Mouse (Mus musculus) adrenal gland, postnatal 36 days (tissue): Measurements from ENCODE around the gene Yae1d1. TPM values are rescaled to one million over a fixed set of nuclear protein-coding genes. Genes with fewer than 3 reads are reported as not detected.
"Not testable (repeated sequence)": the region's sequence is repeated elsewhere in the genome, so short reads cannot be mapped to it uniquely, and the experiment has no call there.

Experiments
- DNase-seq, 2 experiments: peaks; one replicate each; pipeline ENCODE4 v3.0.0; 2021; ENCODE audit warnings: mixed read lengths in 1 of 2
- long read RNA-seq, 2 experiments: library from polyadenylated mRNA; stranded (forward); transcript quantifications; one replicate each; pipeline ENCODE4 v2.0.0; 2021; ENCODE audit warnings: borderline sequencing depth in 2 of 2
- total RNA-seq, 2 experiments: library from RNA; stranded (reverse); gene quantifications; 2 replicates each; pipeline ENCODE4 v1.2.3; 2021

Yae1d1 gene
- total RNA-seq, result 10 to 100 TPM; 30.2 to 35.2 TPM
- long read RNA-seq, experiment 1, full-length matches to known transcripts, result 45 of 48 reads
- long read RNA-seq, experiment 1, partial matches to known transcripts, result 1 of 48 reads
- long read RNA-seq, experiment 1, other reads (novel, unspliced or antisense), result 2 of 48 reads
- long read RNA-seq, experiment 2, full-length matches to known transcripts, result 16 of 18 reads
- long read RNA-seq, experiment 2, partial matches to known transcripts, result 0 of 18 reads
- long read RNA-seq, experiment 2, other reads (novel, unspliced or antisense), result 2 of 18 reads

DNA sequence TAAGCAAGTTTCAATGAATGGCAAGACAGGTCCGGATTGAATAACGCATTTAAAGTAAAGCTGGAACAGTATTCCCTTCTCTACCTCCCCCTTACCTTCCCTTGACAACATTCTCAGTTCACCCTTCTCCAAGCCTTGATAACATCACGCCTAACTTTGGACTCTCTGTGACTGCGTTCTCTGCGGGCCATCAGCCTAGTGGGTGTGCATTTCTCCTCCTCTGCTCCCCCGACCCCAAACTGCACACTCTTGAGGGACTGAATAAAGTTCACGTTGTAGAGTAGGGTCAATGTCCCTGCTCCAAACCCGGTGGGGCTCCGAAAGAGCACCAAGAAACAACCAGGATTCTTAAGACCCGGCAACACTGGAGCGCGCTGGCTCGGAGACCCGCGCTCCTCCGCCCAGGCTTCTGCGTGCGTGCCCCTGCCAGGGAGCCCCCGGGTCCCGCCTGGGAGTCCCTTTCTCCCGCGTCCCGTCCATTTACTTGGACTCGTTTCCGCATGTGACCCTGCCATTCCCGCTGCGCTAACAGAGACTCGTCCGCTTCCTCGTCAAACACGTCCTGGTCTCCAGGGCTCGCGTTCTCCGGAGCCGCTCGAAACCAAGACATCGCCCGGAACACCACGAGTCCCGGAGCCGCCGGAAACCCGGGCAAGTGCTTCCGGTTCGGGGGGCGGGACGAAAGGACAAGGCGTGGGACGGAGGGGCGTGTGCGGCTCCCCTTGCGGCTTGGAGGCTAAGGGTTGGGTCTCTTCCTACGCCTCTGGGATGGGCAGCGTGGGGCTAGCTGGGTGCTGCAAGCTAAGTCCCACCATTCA is at the start of gene Yae1d1:
Gene Yae1d1 (minus strand): TSS at position 653 of the 818 bp plus-strand sequence.
- peak; percentile 96 to 97 for DNase-seq

DNA sequence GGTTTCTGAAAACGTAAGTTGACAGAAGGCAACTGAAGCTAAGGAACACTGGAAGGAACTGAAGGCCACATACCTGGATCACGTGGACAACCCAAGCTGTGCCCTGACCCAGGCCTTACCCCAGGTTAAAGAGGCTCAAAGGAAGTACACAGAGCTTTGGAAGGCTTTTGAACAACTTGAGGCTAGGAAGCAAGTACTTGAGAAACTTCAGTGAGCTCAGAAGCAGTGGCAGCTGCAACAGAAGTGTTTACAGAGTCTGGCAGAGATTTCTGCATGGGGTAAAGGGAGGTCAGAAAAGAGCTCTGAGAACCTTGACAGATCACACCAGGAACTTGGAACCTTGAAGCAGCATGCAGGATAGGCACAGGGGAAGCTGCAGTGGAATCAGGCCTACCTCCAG is 45.7 kb upstream of the Yae1d1 start:
- DNase-seq, result no peak

DNA sequence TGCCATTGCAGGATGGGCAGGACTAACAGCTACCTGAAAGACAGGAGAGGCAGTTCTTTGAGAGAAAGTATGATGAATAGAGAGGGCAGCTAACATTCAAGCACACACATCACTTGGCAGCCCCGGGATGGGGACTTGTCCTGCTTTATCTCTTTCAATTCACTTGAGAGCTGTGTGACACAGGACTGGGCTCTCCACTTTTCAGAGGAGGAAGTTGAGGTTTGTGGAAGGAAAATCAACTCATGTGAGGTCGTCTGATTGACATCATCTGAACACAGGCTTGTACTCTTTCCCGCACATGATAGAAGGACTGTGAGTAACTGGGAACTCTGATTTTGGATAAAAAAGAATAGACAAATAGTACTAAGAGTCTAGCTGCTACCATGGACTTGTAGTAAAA is 23.5 kb upstream of the Yae1d1 start:
- no peak for DNase-seq

DNA sequence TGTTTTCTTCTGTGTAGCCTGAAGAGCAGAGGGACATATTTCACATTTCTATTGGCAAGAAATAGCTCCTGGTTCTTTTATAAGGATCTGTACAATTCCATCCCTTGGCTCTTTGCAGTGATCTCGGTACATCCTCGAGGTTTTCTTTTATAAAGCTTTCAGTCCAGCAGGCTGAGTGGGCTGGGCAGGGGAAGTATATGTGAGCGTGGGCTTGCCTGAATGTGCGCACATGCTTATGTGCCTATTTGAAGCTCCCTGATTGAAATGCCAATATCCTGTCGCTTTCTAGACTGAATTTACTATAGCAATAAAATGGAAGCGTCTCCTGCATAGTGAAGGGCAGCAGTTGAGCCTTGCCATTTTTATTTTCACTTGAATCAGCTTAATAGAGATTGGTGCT is 20.1 kb upstream of the Yae1d1 start:
- no peak for DNase-seq

DNA sequence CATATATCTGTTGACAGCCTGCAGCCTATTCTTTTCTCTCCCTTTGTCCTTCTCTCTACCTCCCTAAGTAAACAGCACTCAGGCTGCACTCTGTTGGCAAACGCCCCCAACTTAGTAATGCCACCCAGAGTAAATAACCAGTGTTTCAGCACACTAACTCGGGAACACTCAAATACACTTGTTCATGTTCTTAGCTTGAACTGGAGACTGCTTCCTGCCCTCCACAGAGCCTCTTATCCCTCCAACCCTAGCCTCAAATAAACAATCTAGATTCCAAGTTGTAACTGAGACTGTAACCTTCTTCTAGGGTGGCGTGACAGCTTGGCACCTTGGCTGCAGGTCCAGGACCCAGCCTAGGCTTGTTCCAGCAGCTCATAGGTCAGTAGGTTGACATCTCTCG is 17.9 kb upstream of the Yae1d1 start:
- no peak for DNase-seq

DNA sequence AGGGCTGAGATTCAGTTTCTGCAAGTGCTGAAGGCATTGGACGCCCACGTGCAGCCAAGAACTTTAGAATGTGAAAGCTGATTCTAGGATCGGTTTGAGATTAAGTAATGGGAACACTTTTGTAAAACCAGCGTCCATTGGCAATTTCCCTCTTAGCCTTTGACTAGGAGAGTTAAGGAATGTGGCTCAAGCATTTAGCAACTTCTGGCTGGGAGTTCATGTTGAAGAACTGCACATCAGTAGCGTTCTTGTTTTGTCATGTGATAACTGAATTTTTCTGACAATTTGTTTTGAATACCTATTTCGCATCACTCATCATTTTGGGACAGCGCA is 332 bp upstream of the Yae1d1 start:
- no peak for DNase-seq

DNA sequence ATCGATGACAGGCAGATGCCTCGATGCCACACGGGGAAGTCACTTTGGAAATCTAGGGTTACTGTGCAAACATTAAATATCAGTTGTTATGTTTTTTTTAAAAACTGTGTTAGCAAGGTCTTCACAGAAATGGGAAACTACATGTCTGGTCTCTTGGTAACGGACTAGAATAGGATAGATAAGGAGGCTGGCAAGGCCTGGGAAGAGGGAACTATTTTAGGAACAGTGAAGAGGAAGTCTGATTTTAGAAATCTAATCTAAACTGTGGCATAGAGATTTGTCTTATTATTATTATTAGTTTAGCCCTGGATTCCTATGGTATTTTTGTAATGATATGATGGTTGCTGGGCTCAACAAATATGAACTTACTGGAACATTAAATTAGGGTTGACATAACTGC is 1.1 kb downstream of the Yae1d1 start:
- no peak for DNase-seq

DNA sequence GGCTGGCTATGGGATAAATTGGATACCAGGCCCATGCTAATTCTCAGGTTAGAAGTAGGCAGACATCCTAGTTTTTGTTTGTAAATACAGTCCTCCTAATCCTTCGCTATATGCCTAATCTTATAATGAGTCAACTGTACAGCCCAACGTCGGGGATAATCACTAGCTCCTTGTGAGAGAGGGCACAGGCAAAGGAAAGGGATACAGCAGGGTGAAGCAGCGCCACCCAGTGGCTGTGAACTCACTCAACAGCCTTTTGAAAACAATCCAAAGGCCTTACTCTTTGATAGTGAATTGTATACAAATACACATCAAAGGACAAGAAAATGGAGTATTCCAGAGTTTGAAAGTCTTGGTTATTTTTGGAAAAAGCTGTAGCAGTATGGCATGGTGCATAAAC is 10.0 kb downstream of the Yae1d1 start:
- peak; percentile 72 to 84 for DNase-seq

DNA sequence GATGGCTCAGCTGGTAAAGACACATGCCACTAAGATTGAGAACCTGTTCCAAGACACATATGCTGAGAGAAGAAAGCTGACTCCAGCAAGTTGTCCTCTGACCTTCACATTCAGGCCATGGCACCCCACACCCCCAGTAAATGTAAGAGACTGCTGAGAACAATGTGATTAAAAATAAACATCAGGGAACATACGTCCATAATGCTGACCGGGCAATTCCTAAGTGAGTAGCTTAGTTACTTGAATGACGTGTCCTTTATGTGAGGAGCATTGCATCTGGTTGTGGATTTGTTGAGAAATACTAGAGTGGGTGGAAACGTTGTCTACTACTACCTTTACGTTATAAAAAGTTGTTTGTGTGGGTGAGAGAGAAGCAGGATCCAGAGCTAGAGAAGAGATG is 10.5 kb downstream of the Yae1d1 start:
- DNase-seq, result no peak

DNA sequence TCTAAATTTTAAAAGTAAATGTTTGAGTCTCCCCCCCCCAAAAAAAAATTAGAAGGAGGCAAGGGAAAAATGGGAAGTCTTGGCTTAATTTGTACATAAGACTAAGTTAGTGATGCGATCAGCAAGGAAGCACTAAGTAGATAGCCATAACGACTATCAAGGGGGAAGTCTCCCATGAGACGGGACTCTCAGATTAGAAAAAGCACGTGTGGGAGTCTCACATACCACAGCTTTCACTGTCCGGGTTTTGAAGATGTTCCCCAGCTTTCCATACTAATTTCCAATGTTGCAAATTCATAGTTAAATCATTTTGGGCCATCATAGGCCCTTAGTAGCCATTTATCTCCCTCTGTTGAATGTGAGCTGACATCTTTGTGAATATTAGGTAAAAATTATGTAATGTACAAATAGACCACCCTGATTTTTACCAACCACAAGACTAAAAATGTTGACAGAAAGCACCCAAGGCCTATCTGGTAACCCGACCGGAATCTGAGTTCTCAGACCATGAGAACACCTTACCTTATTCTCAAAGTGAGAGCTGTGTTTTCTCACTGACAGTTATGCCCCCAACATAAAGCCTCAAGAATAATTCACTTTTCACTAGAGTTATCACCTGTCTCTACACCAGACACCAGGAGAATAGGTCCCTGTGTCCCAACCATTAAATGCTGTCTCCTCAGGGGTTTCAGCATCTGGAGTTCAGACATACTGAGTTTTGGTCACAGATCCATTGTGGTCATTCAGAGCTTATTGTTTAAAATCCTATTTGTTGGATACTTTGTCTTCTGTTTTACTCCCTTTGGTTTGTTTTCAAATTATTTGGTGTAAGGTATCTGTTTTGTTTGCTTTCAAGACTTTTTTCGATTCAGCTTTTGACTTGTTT is 16.1 kb downstream of the Yae1d1 start:
- no peak for DNase-seq

DNA sequence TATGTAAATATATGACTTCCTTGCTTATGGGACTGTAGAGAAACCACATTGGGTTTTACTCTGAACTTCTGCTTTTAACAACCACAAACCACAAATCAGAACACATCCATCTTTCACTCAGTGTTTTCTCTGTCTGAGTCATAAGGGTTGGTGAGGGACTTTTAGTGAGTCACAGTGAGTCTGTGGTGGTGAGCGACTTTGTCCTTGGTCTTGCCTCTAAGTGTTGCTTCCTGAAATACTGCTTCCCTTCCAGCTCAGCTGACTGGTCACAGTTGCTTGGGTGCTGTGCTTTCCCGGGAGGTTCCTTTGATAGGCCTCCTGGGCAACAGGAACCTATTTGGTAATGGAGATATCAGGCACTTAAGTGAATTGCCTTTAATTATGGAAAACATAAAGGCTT is 17.3 kb downstream of the Yae1d1 start:
- DNase-seq, result peak; percentile 65 to 68

DNA sequence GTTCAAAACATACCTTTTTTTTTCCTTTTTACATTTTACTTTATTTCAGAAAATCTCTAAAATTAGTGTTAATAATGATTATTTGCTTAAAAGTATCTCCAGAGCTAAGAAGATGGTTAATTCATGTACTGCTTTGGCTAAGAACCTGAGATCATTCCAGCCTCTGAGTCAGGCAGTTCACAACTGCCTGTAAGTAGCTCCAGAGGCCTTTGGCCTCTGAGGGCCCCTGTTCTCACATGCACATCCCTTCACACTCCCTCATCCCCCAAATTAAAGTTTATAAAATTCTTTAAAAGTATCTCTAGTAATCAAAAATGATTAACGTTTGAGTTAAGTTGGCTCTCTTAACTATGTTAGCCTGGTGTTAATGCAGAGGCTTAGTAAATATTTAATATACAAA is 17.7 kb downstream of the Yae1d1 start:
- no peak for DNase-seq

DNA sequence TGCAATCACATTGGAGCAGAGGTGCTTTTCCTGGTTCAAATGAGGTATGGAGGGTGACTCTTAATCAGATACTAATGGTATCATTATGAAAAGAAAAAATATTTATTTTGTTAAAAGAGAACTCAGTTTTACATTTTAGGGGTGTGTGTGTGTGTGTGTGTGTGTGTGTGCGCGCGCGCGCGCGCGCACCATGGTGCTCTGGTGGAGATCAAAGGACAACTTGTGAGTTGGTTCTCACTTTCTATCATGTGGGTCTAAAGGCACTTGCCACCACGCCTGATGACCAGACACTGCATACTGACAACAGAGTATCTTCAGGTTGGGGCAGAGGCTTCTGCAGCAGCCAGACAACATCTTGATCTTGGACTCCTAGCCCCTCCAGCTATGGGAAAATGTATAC is 18.4 kb downstream of the Yae1d1 start:
- no peak for DNase-seq

DNA sequence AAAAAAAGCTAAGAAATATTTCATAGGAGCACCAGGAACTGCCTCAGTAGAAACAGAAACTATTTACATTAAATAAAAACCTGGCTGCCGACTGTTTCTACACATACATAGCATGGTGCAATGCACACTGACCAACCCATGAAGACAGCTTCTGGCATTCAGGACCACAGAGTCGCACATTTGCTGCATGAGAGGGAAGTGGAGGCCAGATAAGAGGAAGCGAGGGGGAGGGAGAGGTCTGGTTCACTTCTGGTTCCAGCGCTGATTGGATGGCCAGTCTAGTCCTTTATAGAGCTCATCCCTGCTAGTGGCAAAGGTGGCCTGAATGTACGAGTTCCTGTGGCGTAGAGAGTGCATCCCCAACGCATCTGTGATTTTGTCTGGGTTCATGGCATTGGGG is 32.5 kb downstream of the Yae1d1 start:
- DNase-seq, result no peak

DNA sequence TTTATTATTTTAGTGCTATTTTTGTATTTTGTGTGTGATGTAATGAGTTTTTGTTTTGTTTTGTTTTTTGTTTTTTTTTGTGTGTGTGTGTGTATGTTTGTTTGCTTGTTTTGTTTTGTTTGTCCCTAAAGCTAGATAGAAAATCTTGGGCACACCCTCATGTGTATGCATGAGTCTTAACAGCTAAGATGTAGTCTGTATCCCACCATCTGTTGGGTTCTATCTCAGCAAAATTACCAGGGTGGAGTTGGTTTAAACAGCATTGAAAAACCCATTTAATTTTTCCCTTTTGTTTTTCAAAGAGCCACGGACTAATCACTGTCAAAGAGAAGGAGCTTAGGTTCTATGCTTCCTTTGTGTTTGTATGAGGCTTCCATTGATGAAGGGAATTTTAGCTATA is 38.9 kb downstream of the Yae1d1 start:
- DNase-seq, result no peak

DNA sequence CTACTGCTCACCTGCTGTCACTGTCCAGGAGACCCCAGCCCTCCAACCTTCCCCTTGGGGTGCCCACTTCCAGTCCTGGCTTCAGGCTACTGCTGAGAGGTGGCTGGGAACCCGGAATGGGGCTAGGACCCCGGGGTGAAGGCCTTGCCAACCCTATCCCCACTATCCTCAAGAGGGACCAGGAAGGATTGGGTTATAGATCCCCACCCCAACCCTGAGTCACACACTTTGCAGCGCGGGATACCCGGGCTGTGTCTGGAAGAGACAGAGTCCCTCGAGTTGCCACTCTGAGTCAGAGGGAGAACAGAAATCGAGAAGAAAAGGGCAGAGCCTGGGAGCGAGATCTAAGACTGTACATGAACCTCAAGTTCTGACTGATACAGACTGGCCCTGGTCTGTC is 42.6 kb downstream of the Yae1d1 start:
- not testable (repeated sequence) for DNase-seq

DNA sequence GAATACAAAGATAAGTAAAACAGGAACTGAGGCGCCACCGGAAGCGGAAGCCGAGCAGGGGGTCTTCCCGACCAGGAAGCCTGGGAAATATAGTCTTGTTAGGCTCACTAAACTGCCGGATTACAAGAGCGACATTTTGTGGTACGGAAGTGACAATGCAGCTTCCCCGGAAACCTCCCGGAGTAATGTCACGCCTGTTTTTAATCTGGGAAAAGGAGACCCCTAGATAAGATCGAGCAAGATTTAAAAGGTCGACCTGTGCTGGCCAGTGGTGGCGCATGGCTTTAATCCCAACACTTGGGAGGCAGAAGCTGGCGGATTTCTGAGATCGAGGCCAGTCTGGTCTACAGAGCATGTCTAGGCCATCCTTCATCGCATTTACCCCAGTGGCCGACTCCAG is 43.6 kb downstream of the Yae1d1 start:
- DNase-seq, result no peak

DNA sequence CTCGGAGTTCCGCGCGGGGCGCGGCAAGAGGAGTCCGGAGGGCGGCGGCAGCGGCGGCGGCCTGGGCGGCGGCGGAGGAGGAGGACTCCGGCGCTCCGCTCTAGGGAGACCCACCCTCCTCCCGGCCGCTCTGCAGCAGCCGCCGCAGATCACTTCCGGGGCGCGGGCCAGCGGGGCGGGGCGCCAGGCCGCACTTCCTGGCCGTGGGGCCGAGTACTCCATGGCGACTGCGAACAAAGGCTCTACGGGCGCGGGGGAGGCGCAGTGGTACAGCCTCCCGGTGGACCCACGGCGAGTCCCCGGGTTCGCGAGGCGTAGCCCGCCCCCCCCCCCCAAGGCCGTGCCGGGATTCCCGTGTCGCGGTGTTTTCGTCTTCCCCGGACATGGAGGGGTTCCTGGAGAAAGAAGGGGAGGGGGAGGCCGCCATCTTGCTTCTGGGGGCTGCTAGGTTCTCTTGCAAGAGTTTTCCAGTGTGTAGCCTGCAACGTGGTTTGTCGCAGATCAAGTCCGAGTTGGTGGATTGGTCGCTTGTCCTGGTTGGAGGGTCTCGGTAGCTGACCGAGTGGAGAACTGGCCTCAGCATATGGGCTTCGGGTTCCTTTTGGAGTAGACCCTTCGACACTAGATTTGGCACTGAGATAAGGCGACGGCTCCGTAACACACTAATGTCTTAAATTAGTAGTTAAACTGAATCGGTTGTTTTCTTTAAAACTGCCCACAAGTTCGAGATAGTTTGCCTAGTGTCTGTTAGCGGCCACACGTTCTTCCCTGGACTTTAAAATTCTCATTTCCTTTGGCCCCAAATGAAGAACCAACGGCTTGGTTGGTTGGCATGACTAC is 48.9 kb downstream of the Yae1d1 start, which contains the start of gene Rala:
Gene Rala (minus strand): TSS at position 162 of the 840 bp plus-strand sequence.
- DNase-seq, result peak; percentile 98 to 99

DNA sequence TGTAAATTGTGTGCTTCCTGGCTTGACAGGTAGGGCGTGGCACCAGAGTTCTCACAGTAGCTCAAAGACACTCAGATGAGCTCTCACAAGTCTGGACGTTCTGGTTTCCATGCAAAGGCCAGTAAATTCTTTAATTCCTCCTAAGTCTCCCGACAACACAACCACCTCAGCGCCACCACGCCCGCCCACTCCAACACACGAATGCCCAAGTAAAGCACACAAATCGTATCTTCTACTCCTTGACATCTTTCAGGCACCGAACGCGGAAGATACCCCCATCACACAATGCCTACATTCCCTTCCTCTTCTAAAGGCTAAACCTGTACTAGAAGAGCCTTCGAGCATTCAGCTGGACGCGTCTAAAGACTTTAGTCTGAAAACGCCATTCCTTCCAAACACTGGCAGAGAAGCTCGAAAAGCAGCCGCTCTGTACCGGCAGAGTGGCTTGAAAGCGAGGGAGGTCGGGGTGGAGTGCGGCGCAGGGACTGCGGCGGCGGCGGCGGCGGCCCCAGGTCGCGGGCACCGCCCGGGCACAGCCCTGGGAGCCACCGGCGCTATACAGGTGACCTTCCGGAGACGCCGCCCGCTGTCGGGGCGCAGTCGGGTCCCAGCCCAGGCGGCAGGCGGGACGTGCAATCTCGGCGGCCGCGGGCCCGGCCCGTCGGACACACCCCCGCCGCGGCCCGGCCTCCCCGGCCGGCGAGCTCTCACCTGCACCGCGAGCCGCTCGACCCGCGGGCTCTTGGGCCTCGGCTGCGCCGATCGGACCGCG is 49.7 kb downstream of the Yae1d1 start:
- DNase-seq, result peak; percentile 20 to 26

DNA sequence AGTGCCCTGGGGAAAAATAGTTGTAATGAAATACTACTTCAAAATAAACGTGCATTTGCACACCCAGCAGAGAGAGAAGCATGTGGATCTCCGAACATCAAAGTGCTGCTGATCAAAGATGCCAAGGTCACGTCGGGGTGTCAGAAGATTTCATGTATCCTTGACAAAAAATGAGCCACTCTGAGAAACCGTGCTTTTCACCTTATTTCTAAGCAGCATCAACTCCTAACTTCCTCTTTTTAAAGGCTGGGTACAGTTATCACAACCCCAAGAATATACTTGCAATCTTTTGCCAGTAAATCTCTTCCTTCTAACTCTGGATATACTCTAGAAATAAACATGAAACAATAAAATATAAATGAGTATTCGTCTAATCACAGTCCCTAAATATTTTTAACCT is 50.8 kb downstream of the Yae1d1 start:
- peak; percentile 22 to 28 for DNase-seq
